Mouse (Mus musculus) adipocyte (in vitro differentiated cells): ENCODE results near the gene Rnf121.

ENCODE experiments used
- DNase-seq: peaks from one replicate; pipeline ENCODE4 v3.0.0-alpha.2; 2016; ENCODE audit warnings: low spot score

Rnf121 gene

GRCm38 (mm10) chr7:102065046-102065891 is at the start of gene Rnf121, which contains the start of the genes Xndc1 and Xntrpc:
TSS of gene Rnf121 (minus strand) at chr7:102065469.
TSS of gene Xndc1 (plus strand) at chr7:102065511.
TSS of gene Xntrpc (plus strand) at chr7:102065713.
- peak; percentile 85 for DNase-seq

GRCm38 (mm10) chr7:102113151-102113729 is 48.0 kb upstream of the Rnf121 start:
- no peak for DNase-seq

GRCm38 (mm10) chr7:102109746-102110145 is 44.5 kb upstream of the Rnf121 start:
- DNase-seq = no peak

GRCm38 (mm10) chr7:102109171-102109570 is 43.9 kb upstream of the Rnf121 start, which contains the start of gene Art5:
TSS of gene Art5 (minus strand) at chr7:102109489.
- DNase-seq = no peak

- no peak for DNase-seq
Measured at GRCm38 (mm10) chr7:102108206-102108605, 42.9 kb upstream of the Rnf121 start.

GRCm38 (mm10) chr7:102106700-102107141 is 41.5 kb upstream of the Rnf121 start:
- no peak for DNase-seq

GRCm38 (mm10) chr7:102104126-102104525 is 38.9 kb upstream of the Rnf121 start:
- DNase-seq = no peak

- no peak for DNase-seq
Measured at GRCm38 (mm10) chr7:102103555-102103954, 38.3 kb upstream of the Rnf121 start.

- no peak for DNase-seq
Measured at GRCm38 (mm10) chr7:102102696-102103095, 37.4 kb upstream of the Rnf121 start.

- DNase-seq = no peak
Measured at GRCm38 (mm10) chr7:102102241-102102640, 37.0 kb upstream of the Rnf121 start.

- DNase-seq = no peak
Measured at GRCm38 (mm10) chr7:102101487-102101886, 36.2 kb upstream of the Rnf121 start, which contains the start of gene Art1. TSS of gene Art1 (plus strand) at chr7:102101743.

- DNase-seq = no peak
Measured at GRCm38 (mm10) chr7:102100868-102101267, 35.6 kb upstream of the Rnf121 start.

GRCm38 (mm10) chr7:102099760-102100661 is 34.7 kb upstream of the Rnf121 start:
- no peak for DNase-seq

GRCm38 (mm10) chr7:102087336-102087735 is 22.1 kb upstream of the Rnf121 start:
- no peak for DNase-seq

GRCm38 (mm10) chr7:102084041-102084696 is 18.9 kb upstream of the Rnf121 start:
- no peak for DNase-seq

GRCm38 (mm10) chr7:102082816-102083215 is 17.5 kb upstream of the Rnf121 start, which contains the start of gene Trpc2:
TSS of gene Trpc2 (plus strand) at chr7:102083116.
- no peak for DNase-seq

GRCm38 (mm10) chr7:102081784-102082183 is 16.5 kb upstream of the Rnf121 start:
- DNase-seq = no peak

- no peak for DNase-seq
Measured at GRCm38 (mm10) chr7:102080311-102080710, 15.0 kb upstream of the Rnf121 start.

GRCm38 (mm10) chr7:102078517-102078916 is 13.2 kb upstream of the Rnf121 start:
- DNase-seq = peak; percentile 62

- DNase-seq = peak; percentile 23
Measured at GRCm38 (mm10) chr7:102076714-102077296, 11.5 kb upstream of the Rnf121 start.

- no peak for DNase-seq
Measured at GRCm38 (mm10) chr7:102066363-102066762, 1.1 kb upstream of the Rnf121 start.
